Mouse (Mus musculus) NIH3T3 (cell line): Measurements from ENCODE around the gene Cfl1.
"Not testable (repeated sequence)": the region's sequence is repeated elsewhere in the genome, so short reads cannot be mapped to it uniquely, and the experiment has no call there.

Experiments
- DNase-seq: peaks from one replicate; pipeline ENCODE4 v3.0.0-alpha.2; 2012; ENCODE audit warnings: low read depth

Gene Cfl1

GRCm38 (mm10) chr19:5488878-5489571 is 1.2 kb upstream of the Cfl1 start:
- peak; percentile 100 for DNase-seq

GRCm38 (mm10) chr19:5489721-5490120 is 534 bp upstream of the Cfl1 start:
- not testable (repeated sequence) for DNase-seq

- peak; percentile 94 for DNase-seq
Observed at GRCm38 (mm10) chr19:5490898-5491708, 848 bp downstream of the Cfl1 start.

GRCm38 (mm10) chr19:5492641-5493040 is 2.4 kb downstream of the Cfl1 start:
- DNase-seq, result no peak

GRCm38 (mm10) chr19:5493301-5493721 is 3.1 kb downstream of the Cfl1 start:
- not testable (repeated sequence) for DNase-seq

- no peak for DNase-seq
Observed at GRCm38 (mm10) chr19:5494314-5494713, 4.1 kb downstream of the Cfl1 start.

GRCm38 (mm10) chr19:5495353-5496051 is 5.2 kb downstream of the Cfl1 start:
- no peak for DNase-seq

- DNase-seq, result no peak
Observed at GRCm38 (mm10) chr19:5496052-5496370, 5.8 kb downstream of the Cfl1 start.

GRCm38 (mm10) chr19:5500330-5500875 is 10.1 kb downstream of the Cfl1 start:
- no peak for DNase-seq

- peak; percentile 43 for DNase-seq
Observed at GRCm38 (mm10) chr19:5503687-5504086, 13.4 kb downstream of the Cfl1 start, which contains the start of gene 1700020D05Rik. 1700020D05Rik (minus strand) TSS chr19:5503787.

- peak; percentile 94 for DNase-seq
Observed at GRCm38 (mm10) chr19:5510031-5511026, 20.1 kb downstream of the Cfl1 start, which contains the start of gene Snx32. Snx32 (minus strand) TSS chr19:5510538.

- DNase-seq, result no peak
Observed at GRCm38 (mm10) chr19:5511074-5511632, 20.9 kb downstream of the Cfl1 start.

GRCm38 (mm10) chr19:5512091-5513004 is 22.1 kb downstream of the Cfl1 start:
- no peak for DNase-seq

- DNase-seq, result no peak
Observed at GRCm38 (mm10) chr19:5513005-5513349, 22.7 kb downstream of the Cfl1 start.

- no peak for DNase-seq
Observed at GRCm38 (mm10) chr19:5515840-5516777, 25.9 kb downstream of the Cfl1 start.

- peak; percentile 51 for DNase-seq
Observed at GRCm38 (mm10) chr19:5516906-5517505, 26.8 kb downstream of the Cfl1 start.

- DNase-seq, result no peak
Observed at GRCm38 (mm10) chr19:5518721-5519120, 28.5 kb downstream of the Cfl1 start.

GRCm38 (mm10) chr19:5525204-5525603 is 34.9 kb downstream of the Cfl1 start:
- DNase-seq, result no peak
